Mouse (Mus musculus): ENCODE measurements around the gene Ctsd.
"Not testable (repeated sequence)": the region's sequence is repeated elsewhere in the genome, so short reads cannot be mapped to it uniquely, and the experiment has no call there.

- TF ChIP-seq CTCF (IDR thresholded peaks at IDR 0.05; ENCODE audit: control insufficient read depth, insufficient read depth, insufficient replicate concordance, low read depth, low read length); POLR2A (IDR thresholded peaks at IDR 0.05; ENCODE audit: control insufficient read depth, low read depth, low read length): not testable (repeated sequence)
These were observed 55.1 kb downstream of the Ctsd start for GRCm38 (mm10) chr7:142332741-142333140.

All from testis, adult 2 months (tissue).